Mouse (Mus musculus) olfactory bulb, adult 2 months (tissue): ENCODE results near the gene Mta2.

Experiments
- CTCF ChIP-seq: fragments of 200-500 bp; IDR thresholded peaks from 2 replicates; pipeline ENCODE4 v1.5.1; 2012; ENCODE audit warnings: low read depth, mild to moderate bottlenecking, low read length, moderate library complexity; ENCODE audit not compliant: insufficient read depth
- POLR2A ChIP-seq: fragments of 200-500 bp; IDR thresholded peaks from 2 replicates; pipeline ENCODE4 v1.6.1; 2012; ENCODE audit warnings: mild to moderate bottlenecking, low read depth, low read length, moderate library complexity; ENCODE audit not compliant: insufficient read depth

DNA sequence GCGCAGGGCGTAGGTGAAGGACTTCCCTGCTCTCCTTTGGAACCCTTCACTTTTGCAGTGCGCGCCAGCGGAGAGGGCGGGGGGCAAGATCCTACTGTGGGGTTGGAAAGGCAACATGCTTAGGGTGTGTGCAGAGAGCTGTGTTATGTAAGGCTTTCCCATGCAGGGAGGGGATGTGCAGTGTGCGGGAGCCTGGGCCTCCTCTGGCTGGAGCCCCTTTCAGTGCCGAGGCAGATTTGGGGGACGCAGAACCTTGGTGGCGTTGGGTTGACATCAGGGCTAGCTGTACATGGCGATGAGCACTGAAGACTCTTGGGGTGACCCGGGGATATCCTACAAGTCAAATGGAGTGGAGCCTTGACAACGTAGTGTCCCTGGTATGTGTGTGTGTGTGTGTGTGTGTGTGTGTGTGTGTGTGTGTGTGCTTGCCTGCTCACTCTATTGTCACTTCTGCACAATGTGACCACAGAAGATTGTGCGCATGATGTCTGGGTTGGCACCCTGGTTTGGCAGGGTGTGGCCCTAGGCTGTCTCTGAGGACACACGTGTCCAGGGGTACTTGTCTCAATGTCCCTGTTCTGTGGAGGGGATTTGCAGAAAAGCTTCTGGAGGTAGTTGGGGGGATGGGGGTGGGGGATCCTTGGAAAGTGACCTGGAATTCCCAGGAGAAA, 48.9 kb downstream of the Mta2 start:
- TF ChIP-seq CTCF (no peak), POLR2A (no peak)
